Mouse (Mus musculus): ENCODE measurements around the gene Mad2l2.

DNA sequence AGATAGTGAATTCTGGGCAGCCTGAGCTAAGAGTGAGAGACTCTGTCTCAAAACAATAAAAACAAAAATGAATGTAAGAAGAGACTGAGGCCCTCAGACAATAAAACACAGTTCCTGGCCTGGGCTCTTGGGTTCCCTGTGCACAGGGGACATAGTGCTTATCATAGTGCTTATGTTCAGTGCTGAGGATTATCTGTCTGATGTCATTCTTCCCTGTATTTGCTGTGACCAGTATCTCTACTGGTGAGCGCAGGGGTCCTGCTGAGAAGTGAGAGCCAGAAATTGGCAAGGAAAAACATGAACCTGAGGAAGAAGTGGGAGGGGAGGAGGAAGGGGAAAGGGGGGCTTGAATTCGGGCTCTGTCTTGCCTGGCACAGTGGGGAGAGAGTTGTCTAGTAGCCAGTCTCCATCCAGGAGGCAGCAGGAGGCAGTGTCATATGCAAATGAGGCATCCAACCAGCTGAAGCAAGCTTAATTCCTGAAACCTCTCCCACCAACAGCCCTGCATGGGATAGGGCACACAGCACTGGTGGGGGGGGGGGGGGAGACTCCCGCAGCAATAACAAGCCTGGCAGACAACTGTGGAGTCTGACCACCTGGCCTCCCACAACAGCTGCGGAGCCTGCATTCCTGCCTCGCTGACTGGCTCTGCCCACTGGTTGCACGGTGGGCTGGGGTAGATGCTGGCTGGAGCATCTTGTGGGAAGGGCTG lies 8.0 kb upstream of the Mad2l2 start:
- TF ChIP-seq CTCF (IDR thresholded peaks at IDR 0.05; ENCODE audit: extremely low read depth, insufficient read length, insufficient replicate concordance, low read depth, low read length) (no peak), POLR2A (IDR thresholded peaks at IDR 0.05; ENCODE audit: low read depth, low read length) (no peak)
